Mouse (Mus musculus) limb, embryonic 15.5 days (tissue): ENCODE results near the gene Rps19bp1. TPM values are rescaled to one million over a fixed set of nuclear protein-coding genes. Genes with fewer than 3 reads are reported as not detected.

Experiments
- ATAC-seq: fragments of 200-750 bp; cut with Nextera tagmentation; 2 replicates; pipeline ENCODE4 v1.8.0; 2017; ENCODE audit warnings: low read depth, moderate TSS enrichment; ENCODE audit not compliant: insufficient number of reproducible peaks, low FRiP score, low TSS enrichment
- H3K27ac ChIP-seq: fragments of 300-500 bp; sonication (generic); 2 replicates; pipeline ENCODE4 v1.5.1; 2015; ENCODE audit warnings: moderate library complexity, mild to moderate bottlenecking, inconsistent platforms
- H3K27me3 ChIP-seq: fragments of 300-500 bp; sonication (generic); 2 replicates; pipeline ENCODE4 v1.6.1; 2015; ENCODE audit warnings: inconsistent platforms
- H3K36me3 ChIP-seq: fragments of 300-500 bp; sonication (generic); 2 replicates; pipeline ENCODE4 v1.6.1; 2015; ENCODE audit warnings: inconsistent platforms
- H3K4me1 ChIP-seq: fragments of 300-500 bp; sonication (generic); 2 replicates; pipeline ENCODE4 v1.6.1; 2015; ENCODE audit warnings: inconsistent platforms
- H3K4me2 ChIP-seq: fragments of 300-500 bp; sonication (generic); 2 replicates; pipeline ENCODE4 v1.6.1; 2015; ENCODE audit warnings: mild to moderate bottlenecking, inconsistent platforms
- H3K4me3 ChIP-seq: fragments of 300-500 bp; sonication (generic); 2 replicates; pipeline ENCODE4 v1.5.1; 2015; ENCODE audit warnings: mild to moderate bottlenecking, inconsistent platforms
- H3K9ac ChIP-seq: fragments of 300-500 bp; sonication (generic); 2 replicates; pipeline ENCODE4 v1.6.1; 2015; ENCODE audit warnings: inconsistent platforms
- H3K9me3 ChIP-seq: fragments of 300-500 bp; sonication (generic); 2 replicates; pipeline ENCODE4 v1.6.1; 2016; ENCODE audit warnings: inconsistent platforms
- WGBS: fragments of 180-500 bp; shearing (Covaris S2); methylation state at CpG from one replicate; pipeline ENCODE4 v1.1.7; 2015; 5-methylcytosine and 5-hydroxymethylcytosine counted together
- polyA plus RNA-seq: library from polyadenylated mRNA; unstranded; fragments of >200 nt; fragmentation: Nextera tagmentation; extraction: Ambion mirVana; gene quantifications from 2 replicates; pipeline ENCODE4 v1.2.1, GENCODE M21; 2015

Gene Rps19bp1
- polyA plus RNA-seq, 1 experiment from 2014 or later: 57.0 TPM

DNA sequence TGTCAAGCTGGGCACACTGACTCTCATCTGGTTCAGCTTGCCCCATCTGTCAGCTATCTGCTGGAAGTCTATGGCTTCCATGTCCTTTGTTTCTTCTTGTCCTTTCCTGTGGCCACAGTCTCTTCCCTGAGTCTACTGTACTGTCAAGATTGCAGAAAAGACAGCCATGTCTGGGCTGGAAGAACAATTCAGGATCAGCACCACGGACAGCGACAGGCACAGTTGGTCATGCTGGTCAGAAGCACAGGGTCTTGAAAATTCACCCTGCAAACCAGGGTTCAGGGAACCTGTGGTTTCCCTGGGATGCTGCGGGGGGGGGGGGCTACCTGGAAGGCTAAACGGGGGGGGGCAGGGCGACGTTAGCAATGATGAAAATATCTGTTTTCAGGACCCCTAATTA lies 13.5 kb upstream of the Rps19bp1 start:
- H3K27ac ChIP-seq: no peak overlapping the region
- H3K4me3 ChIP-seq: no peak overlapping the region
- no peaks in the 10 kb centered on the region for H3K36me3 ChIP-seq
- no peak overlapping the region for H3K9ac ChIP-seq
- no peaks in the 10 kb centered on the region for H3K9me3 ChIP-seq
- WGBS: 2% methylated on average over 6 of the region's 6 CpGs
- H3K4me2 ChIP-seq: no peak overlapping the region
- no peak for ATAC-seq
- no peaks in the 10 kb centered on the region for H3K4me1 ChIP-seq
- H3K27me3 ChIP-seq: peaks cover 22% of the 10 kb centered on the region; the same call in 1 of the 2 replicates

GRCm38 (mm10) chr15:80277107-80277506 lies 13.0 kb upstream of the Rps19bp1 start:
- WGBS: 43% methylated on average over 9 of the region's 9 CpGs
- Histone ChIP-seq H3K4me2 (no peak overlapping the region), H3K4me3 (no peak overlapping the region), H3K4me1 (no peaks in the 10 kb centered on the region), H3K9ac (no peak overlapping the region), H3K27ac (no peak overlapping the region), H3K27me3 (peaks cover 17% of the 10 kb centered on the region; the same call in 1 of the 2 replicates), H3K9me3 (no peaks in the 10 kb centered on the region), H3K36me3 (no peaks in the 10 kb centered on the region)
- ATAC-seq: no peak

- 76% methylated on average over 3 of the region's 3 CpGs for WGBS
- no peak for ATAC-seq
- no peak overlapping the region for H3K9ac ChIP-seq
- H3K27me3 ChIP-seq: no peaks in the 10 kb centered on the region
- no peaks in the 10 kb centered on the region for H3K4me1 ChIP-seq
- H3K27ac ChIP-seq: no peak overlapping the region
- no peak overlapping the region for H3K4me2 ChIP-seq
- H3K9me3 ChIP-seq: no peaks in the 10 kb centered on the region
- H3K36me3 ChIP-seq: no peaks in the 10 kb centered on the region
- H3K4me3 ChIP-seq: no peak overlapping the region
These were observed 7.8 kb upstream of the Rps19bp1 start for GRCm38 (mm10) chr15:80271858-80272396.

- Histone ChIP-seq H3K27ac (no peak overlapping the region), H3K9me3 (no peaks in the 10 kb centered on the region), H3K4me1 (peaks cover 15% of the 10 kb centered on the region), H3K27me3 (no peaks in the 10 kb centered on the region), H3K4me3 (no peak overlapping the region), H3K4me2 (no peak overlapping the region), H3K9ac (no peak overlapping the region), H3K36me3 (peaks cover 4% of the 10 kb centered on the region; the same call in 1 of the 2 replicates)
- no peak for ATAC-seq
- WGBS: 0% methylated on average over 2 of the region's 2 CpGs
These were observed 2.2 kb upstream of the Rps19bp1 start for GRCm38 (mm10) chr15:80266281-80266680.

GRCm38 (mm10) chr15:80261100-80261499 lies 3.0 kb downstream of the Rps19bp1 start:
- Histone ChIP-seq H3K4me3 (no peak overlapping the region), H3K4me1 (peaks cover 42% of the 10 kb centered on the region), H3K9ac (no peak overlapping the region), H3K27ac (no peak overlapping the region), H3K27me3 (no peaks in the 10 kb centered on the region), H3K9me3 (no peaks in the 10 kb centered on the region), H3K4me2 (no peak overlapping the region), H3K36me3 (peaks cover 36% of the 10 kb centered on the region)
- no peak for ATAC-seq
- WGBS: 76% methylated on average over 7 of the region's 7 CpGs

GRCm38 (mm10) chr15:80260677-80261076 lies 3.4 kb downstream of the Rps19bp1 start:
- Histone ChIP-seq H3K9ac (no peak overlapping the region), H3K4me3 (no peak overlapping the region), H3K4me1 (peaks cover 42% of the 10 kb centered on the region), H3K27me3 (no peaks in the 10 kb centered on the region), H3K4me2 (no peak overlapping the region), H3K36me3 (peaks cover 37% of the 10 kb centered on the region), H3K27ac (peak overlapping the region; percentile 50; the same call in 1 of the 2 replicates), H3K9me3 (no peaks in the 10 kb centered on the region)
- no peak for ATAC-seq
- WGBS: 13% methylated on average over 3 of the region's 3 CpGs

DNA sequence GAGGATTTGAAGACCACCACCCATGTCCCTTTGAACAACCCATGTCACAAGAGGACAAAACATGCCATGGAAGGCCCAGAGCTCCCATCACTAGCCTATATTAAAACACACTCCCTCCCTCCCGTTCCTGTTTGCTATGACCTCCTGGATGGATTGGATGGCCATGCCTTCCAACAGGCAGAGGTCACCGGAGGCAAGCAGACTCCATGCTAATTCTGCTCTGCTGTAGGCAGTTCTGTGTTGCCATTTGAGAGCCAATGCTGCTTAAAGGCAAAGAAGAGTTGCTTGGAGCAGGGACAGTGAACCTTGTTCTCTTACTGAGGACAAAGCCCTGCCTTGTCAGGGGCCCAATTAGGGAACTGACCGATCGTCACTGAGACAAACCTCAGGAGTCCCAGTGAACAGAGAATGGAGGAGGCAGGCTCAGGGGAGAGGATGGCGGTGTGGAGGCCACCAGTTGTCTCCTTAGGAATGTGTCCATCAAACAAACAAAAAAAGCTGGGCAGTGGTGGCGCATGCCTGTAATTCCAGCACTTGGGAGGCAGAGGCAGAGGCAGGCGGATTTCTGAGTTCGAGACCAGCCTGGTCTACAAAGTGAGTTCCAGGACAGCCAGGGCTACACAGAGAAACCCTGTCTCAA lies 4.6 kb downstream of the Rps19bp1 start:
- Histone ChIP-seq H3K4me1 (peaks cover 40% of the 10 kb centered on the region), H3K4me2 (no peak overlapping the region), H3K9ac (no peak overlapping the region; the same call in 1 of the 2 replicates), H3K27me3 (no peaks in the 10 kb centered on the region), H3K36me3 (peaks cover 37% of the 10 kb centered on the region), H3K9me3 (no peaks in the 10 kb centered on the region), H3K27ac (peak overlapping the region; percentile 99), H3K4me3 (no peak overlapping the region)
- ATAC-seq: no peak
- 83% methylated on average over 8 of the region's 8 CpGs for whole genome bisulfite sequencing

- Histone ChIP-seq H3K9me3 (no peaks in the 10 kb centered on the region), H3K9ac (no peak overlapping the region), H3K4me1 (peaks cover 47% of the 10 kb centered on the region), H3K27me3 (no peaks in the 10 kb centered on the region), H3K27ac (peak overlapping the region; percentile 99), H3K4me3 (no peak overlapping the region), H3K4me2 (no peak overlapping the region), H3K36me3 (peaks cover 37% of the 10 kb centered on the region)
- 45% methylated on average over 11 of the region's 11 CpGs for WGBS
- no peak for ATAC-seq
These were observed 5.6 kb downstream of the Rps19bp1 start for GRCm38 (mm10) chr15:80258240-80259170.

DNA sequence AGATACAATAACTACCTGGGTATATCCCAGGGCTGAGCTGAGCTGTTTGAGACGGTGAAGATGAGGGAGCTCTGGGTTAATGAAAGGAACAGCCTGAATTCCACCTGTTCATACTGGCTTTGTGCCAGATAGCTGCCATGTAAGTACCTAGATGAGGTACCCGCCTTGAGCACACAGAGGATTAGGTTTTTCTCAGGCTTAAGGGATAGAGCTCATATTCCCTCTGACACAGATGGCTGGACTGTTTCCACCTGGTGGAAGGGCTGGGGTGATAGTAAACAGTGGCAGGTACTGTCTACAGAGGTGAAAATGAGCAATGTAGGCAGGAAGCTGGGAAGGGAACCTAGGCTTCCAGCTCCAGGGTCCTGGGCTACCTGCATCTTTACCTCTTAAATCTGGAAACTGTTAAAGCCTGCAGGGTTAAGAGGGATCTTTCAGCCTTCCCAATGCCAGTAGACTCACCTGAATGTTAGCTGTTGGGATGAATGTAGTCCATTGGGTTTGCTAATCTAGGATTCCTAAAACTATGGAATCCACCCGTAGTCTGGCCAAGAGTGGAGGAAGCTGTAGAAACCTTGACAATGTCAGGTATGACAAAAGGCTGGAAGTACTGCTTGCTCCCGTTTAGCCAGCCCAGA lies 6.4 kb downstream of the Rps19bp1 start:
- Histone ChIP-seq H3K4me1 (peaks cover 43% of the 10 kb centered on the region), H3K4me2 (no peak overlapping the region), H3K4me3 (peak overlapping the region; percentile 97), H3K36me3 (peaks cover 44% of the 10 kb centered on the region), H3K27me3 (no peaks in the 10 kb centered on the region), H3K27ac (peak overlapping the region; percentile 99; the same call in 1 of the 2 replicates), H3K9me3 (no peaks in the 10 kb centered on the region), H3K9ac (no peak overlapping the region)
- WGBS: 19% methylated on average over 4 of the region's 4 CpGs
- no peak for ATAC-seq

GRCm38 (mm10) chr15:80256656-80257601 lies 7.2 kb downstream of the Rps19bp1 start:
- Histone ChIP-seq H3K27me3 (no peaks in the 10 kb centered on the region), H3K4me3 (peak overlapping the region; percentile 97), H3K9ac (peak overlapping the region; percentile 100), H3K4me2 (peak overlapping the region; percentile 85), H3K4me1 (peaks cover 41% of the 10 kb centered on the region), H3K27ac (peak overlapping the region; percentile 99), H3K9me3 (no peaks in the 10 kb centered on the region), H3K36me3 (peaks cover 43% of the 10 kb centered on the region)
- 62% methylated on average over 12 of the region's 12 CpGs for WGBS
- ATAC-seq: no peak

DNA sequence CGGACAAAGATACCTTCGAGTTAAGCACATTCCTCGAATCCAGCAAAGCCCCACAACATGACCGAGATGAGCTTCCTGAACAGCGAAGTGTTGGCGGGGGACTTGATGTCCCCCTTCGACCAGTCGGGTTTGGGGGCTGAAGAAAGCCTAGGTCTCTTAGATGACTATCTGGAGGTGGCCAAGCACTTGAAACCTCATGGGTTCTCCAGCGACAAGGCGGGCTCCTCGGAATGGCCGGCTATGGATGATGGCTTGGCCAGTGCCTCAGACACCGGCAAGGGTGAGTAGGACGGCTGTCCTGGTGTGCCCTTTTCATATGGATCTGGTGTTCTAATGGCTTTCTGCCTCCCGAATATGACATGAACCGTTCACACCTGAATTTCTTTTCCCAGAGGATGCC lies 7.9 kb downstream of the Rps19bp1 start:
- no peak for ATAC-seq
- Histone ChIP-seq H3K9me3 (no peaks in the 10 kb centered on the region), H3K36me3 (peaks cover 50% of the 10 kb centered on the region), H3K9ac (peak overlapping the region; percentile 100), H3K4me3 (peak overlapping the region; percentile 97), H3K27ac (peak overlapping the region; percentile 99), H3K4me2 (peak overlapping the region; percentile 85), H3K4me1 (peaks cover 41% of the 10 kb centered on the region), H3K27me3 (no peaks in the 10 kb centered on the region)
- WGBS: 9% methylated on average over 16 of the region's 16 CpGs
